ENCODE assay signal across 12 mouse cellular contexts in genomic region chr3:3388056-3388770, GRCm38 (mm10).
DNase-seq lines count a peak whose midpoint lies in the region; ATAC-seq and TF ChIP-seq lines count a peak whose summit lies in the region.
"Had no signal": no experiment of that assay in that cellular context is flagged by ENCODE, and none has a peak within 500 bp of the region (broad histone marks: within the 10 kb centered on the region; RNA-seq: fewer than 3 reads in every experiment).

No protein-coding gene starts in this region.

- no peak for ATAC-seq in kidney, postnatal 0 days (replicated peaks; ENCODE audit: low FRiP score, low read depth)
- ATAC-seq in kidney, embryonic 15.5 days (replicated peaks; ENCODE audit: low FRiP score): no peak
- 0 out of 2 replicates have a peak, but pooled peaks have one; percentile 47 for ATAC-seq in embryonic facial prominence, embryonic 12.5 days (ENCODE audit: insufficient number of reproducible peaks, insufficient read depth, low FRiP score, low TSS enrichment)
- peak; percentile 90 for ATAC-seq in hindbrain, postnatal 0 days
- ATAC-seq in neural tube, embryonic 14.5 days (ENCODE audit: low read depth): peak; percentile 85; the same call in 1 of the 2 replicates
- ATAC-seq: CD4-positive, CD25-positive, alpha-beta regulatory T cell, adult 4 months had no signal

- H3K79me2 ChIP-seq in heart, adult 2 months (replicated peaks; ENCODE audit: control insufficient read depth, insufficient read depth, low read length): no peaks in the 10 kb centered on the region

- no peaks in the 10 kb centered on the region for H3K27me3 ChIP-seq in kidney, postnatal 0 days (ENCODE audit: insufficient read depth, low read length)
- no peaks in the 10 kb centered on the region for H3K27me3 ChIP-seq in kidney, embryonic 15.5 days
- H3K27me3 ChIP-seq in embryonic facial prominence, embryonic 12.5 days: no peaks in the 10 kb centered on the region
- no peaks in the 10 kb centered on the region for H3K27me3 ChIP-seq in hindbrain, postnatal 0 days (ENCODE audit: insufficient read depth, low read length)
- H3K27me3 ChIP-seq in neural tube, embryonic 14.5 days (ENCODE audit: control insufficient read depth, insufficient read depth, low read length): no peaks in the 10 kb centered on the region
- H3K27me3 ChIP-seq in heart, adult 2 months (ENCODE audit: control insufficient read depth, insufficient read depth, low read length): no peaks in the 10 kb centered on the region

- no peak overlapping the region for H3K4me3 ChIP-seq in kidney, postnatal 0 days (replicated peaks; ENCODE audit: low read depth, low read length)
- H3K4me3 ChIP-seq in kidney, embryonic 15.5 days (replicated peaks): no peak overlapping the region
- no peak overlapping the region for H3K4me3 ChIP-seq in embryonic facial prominence, embryonic 12.5 days
- H3K4me3 ChIP-seq in hindbrain, postnatal 0 days (ENCODE audit: low read length): no peak overlapping the region
- H3K4me3 ChIP-seq in neural tube, embryonic 14.5 days (ENCODE audit: low read depth, low read length): no peak overlapping the region
- no peak overlapping the region for H3K4me3 ChIP-seq in heart, adult 2 months

- H3K9me3 ChIP-seq in kidney, postnatal 0 days (replicated peaks; ENCODE audit: low read length): no peaks in the 10 kb centered on the region
- no peaks in the 10 kb centered on the region for H3K9me3 ChIP-seq in kidney, embryonic 15.5 days (replicated peaks)
- H3K9me3 ChIP-seq in embryonic facial prominence, embryonic 12.5 days: no peaks in the 10 kb centered on the region
- H3K9me3 ChIP-seq in hindbrain, postnatal 0 days (ENCODE audit: low read length): no peaks in the 10 kb centered on the region
- no peaks in the 10 kb centered on the region for H3K9me3 ChIP-seq in neural tube, embryonic 14.5 days (ENCODE audit: control insufficient read depth, low read length)

- WGBS in kidney, postnatal 0 days: 56% methylated on average over 3 of the region's 3 CpGs
- 52% methylated on average over 3 of the region's 3 CpGs for WGBS in kidney, embryonic 15.5 days
- WGBS in embryonic facial prominence, embryonic 12.5 days: 25% methylated on average over 3 of the region's 3 CpGs
- WGBS in hindbrain, postnatal 0 days: 16% methylated on average over 3 of the region's 3 CpGs
- 19% methylated on average over 3 of the region's 3 CpGs for WGBS in neural tube, embryonic 14.5 days
- WGBS in heart, adult 2 months: 33% methylated on average over 3 of the region's 3 CpGs

- H3K27ac ChIP-seq in kidney, postnatal 0 days: no peak overlapping the region
- no peak overlapping the region for H3K27ac ChIP-seq in kidney, embryonic 15.5 days
- H3K27ac ChIP-seq in embryonic facial prominence, embryonic 12.5 days: no peak overlapping the region
- H3K27ac ChIP-seq in hindbrain, postnatal 0 days: no peak overlapping the region
- H3K27ac ChIP-seq in neural tube, embryonic 14.5 days (ENCODE audit: low read depth, low read length): no peak overlapping the region
- no peak overlapping the region for H3K27ac ChIP-seq in heart, adult 2 months

- H3K4me1 ChIP-seq in kidney, postnatal 0 days (replicated peaks; ENCODE audit: insufficient read depth, low read length): no peaks in the 10 kb centered on the region
- no peaks in the 10 kb centered on the region for H3K4me1 ChIP-seq in kidney, embryonic 15.5 days
- H3K4me1 ChIP-seq in embryonic facial prominence, embryonic 12.5 days: no peaks in the 10 kb centered on the region
- H3K4me1 ChIP-seq in hindbrain, postnatal 0 days (ENCODE audit: insufficient read depth, low read length): no peaks in the 10 kb centered on the region
- no peaks in the 10 kb centered on the region for H3K4me1 ChIP-seq in neural tube, embryonic 14.5 days (ENCODE audit: control insufficient read depth, insufficient read depth, low read length)
- H3K4me1 ChIP-seq in heart, adult 2 months (ENCODE audit: control insufficient read depth, insufficient read depth, low read length): no peaks in the 10 kb centered on the region

- H3K9ac ChIP-seq in kidney, postnatal 0 days (ENCODE audit: low read depth, low read length): no peak overlapping the region
- no peak overlapping the region for H3K9ac ChIP-seq in kidney, embryonic 15.5 days
- H3K9ac ChIP-seq in embryonic facial prominence, embryonic 12.5 days: no peak overlapping the region
- no peak overlapping the region for H3K9ac ChIP-seq in hindbrain, postnatal 0 days (replicated peaks; ENCODE audit: low read length)
- no peak overlapping the region for H3K9ac ChIP-seq in neural tube, embryonic 14.5 days (replicated peaks; ENCODE audit: low read depth, low read length)
- no peak overlapping the region for H3K9ac ChIP-seq in heart, adult 2 months (ENCODE audit: low read depth, low read length)
- H3K9ac ChIP-seq: lung, embryonic 14.5 days had no signal

- no peak for TF ChIP-seq EP300 in heart, adult 2 months (IDR thresholded peaks at IDR 0.05; ENCODE audit: insufficient read depth, low read depth, low read length)

- DNase-seq in kidney, postnatal 0 days (ENCODE audit: low spot score): no peak
- DNase-seq in hindbrain, postnatal 0 days (ENCODE audit: low spot score): peak; percentile 56
- no peak for DNase-seq in thymus, postnatal 4 days
- DNase-seq in left cerebral cortex, postnatal 25 days (ENCODE audit: low spot score in 2 of 2): no peak
- DNase-seq in heart, adult 2 months: no peak
- DNase-seq: heart, postnatal 10 days; layer of hippocampus, adult 9-11 months; lung, embryonic 14.5 days had no signal

- peak; percentile 33; the same call in 1 of the 2 replicates for TF ChIP-seq CTCF in kidney, postnatal 0 days (IDR thresholded peaks at IDR 0.05; ENCODE audit: low read depth)
- peak; percentile 47 for TF ChIP-seq CTCF in hindbrain, postnatal 0 days (IDR thresholded peaks at IDR 0.05; ENCODE audit: low read depth)
- TF ChIP-seq CTCF in heart, adult 2 months (IDR thresholded peaks at IDR 0.05): no peak

- no peak overlapping the region for H3K4me2 ChIP-seq in kidney, postnatal 0 days (ENCODE audit: low read length)
- H3K4me2 ChIP-seq in kidney, embryonic 15.5 days: no peak overlapping the region
- no peak overlapping the region for H3K4me2 ChIP-seq in embryonic facial prominence, embryonic 12.5 days (replicated peaks)
- H3K4me2 ChIP-seq in hindbrain, postnatal 0 days (ENCODE audit: low read depth, low read length): no peak overlapping the region
- H3K4me2 ChIP-seq in neural tube, embryonic 14.5 days (ENCODE audit: low read depth, low read length): no peak overlapping the region
- H3K4me2 ChIP-seq: lung, embryonic 14.5 days had no signal

- intact Hi-C loops in left cerebral cortex, postnatal 25 days (cut with DNase I): no loop called here
- intact Hi-C loops in heart, adult 2 months (cut with DNase I): no loop called here

- no peaks in the 10 kb centered on the region for H3K36me3 ChIP-seq in kidney, postnatal 0 days (ENCODE audit: insufficient read depth, low read length)
- no peaks in the 10 kb centered on the region for H3K36me3 ChIP-seq in kidney, embryonic 15.5 days
- no peaks in the 10 kb centered on the region for H3K36me3 ChIP-seq in embryonic facial prominence, embryonic 12.5 days
- H3K36me3 ChIP-seq in hindbrain, postnatal 0 days (ENCODE audit: insufficient read depth, low read length): no peaks in the 10 kb centered on the region
- no peaks in the 10 kb centered on the region for H3K36me3 ChIP-seq in neural tube, embryonic 14.5 days (ENCODE audit: control insufficient read depth, insufficient read depth, low read length)
- no peaks in the 10 kb centered on the region for H3K36me3 ChIP-seq in heart, adult 2 months (ENCODE audit: control insufficient read depth, insufficient read depth, low read length)

- no peak for TF ChIP-seq POLR2A in heart, adult 2 months (IDR thresholded peaks at IDR 0.05; ENCODE audit: insufficient read depth, low read depth, low read length)

Comparison
In these comparisons a context has a peak if more than half of its experiments do, and no peak if none do; other contexts are left out.
1. ATAC-seq: peak in embryonic facial prominence, embryonic 12.5 days (single experiment), hindbrain, postnatal 0 days (single experiment) and neural tube, embryonic 14.5 days (single experiment); none in kidney, postnatal 0 days (single experiment) and kidney, embryonic 15.5 days (single experiment).